Mouse (Mus musculus) limb, embryonic 11.5 days (tissue): ENCODE measurements at regions not wholly inside any gene's neighbourhood (a gene's known extent, or its start where the extent isn't known, plus 50 kb on each side); places are given as distances from the start of the nearest gene placed in this dataset.
A peak's percentile ranks its signal among the peaks of the same experiment; 100 is the strongest.
"Not testable (repeated sequence)": the region's sequence is repeated elsewhere in the genome, so short reads cannot be mapped to it uniquely, and the experiment has no call there.

Experiments used
- ATAC-seq: fragments of 200-750 bp; cut with Nextera tagmentation; 2 replicates; pipeline ENCODE4 v1.8.0; 2017; ENCODE audit warnings: low read depth; ENCODE audit not compliant: insufficient number of reproducible peaks, low FRiP score, low TSS enrichment
- DNase-seq: peaks from one replicate; pipeline ENCODE4 v3.0.0-alpha.2; 2015; ENCODE audit warnings: low spot score
- H3K27ac ChIP-seq: fragments of 300-500 bp; sonication (generic); replicated peaks from 2 replicates; pipeline ENCODE4 v1.5.1; 2014; ENCODE audit warnings: low read depth, mild to moderate bottlenecking, low read length
- H3K27me3 ChIP-seq: fragments of 300-500 bp; sonication (generic); 2 replicates; pipeline ENCODE4 v1.6.1; 2014; ENCODE audit warnings: mild to moderate bottlenecking, low read length, mixed read lengths; ENCODE audit not compliant: control insufficient read depth, insufficient read depth
- H3K36me3 ChIP-seq: fragments of 300-500 bp; sonication (generic); 2 replicates; pipeline ENCODE4 v1.6.1; 2014; ENCODE audit warnings: mild to moderate bottlenecking, low read length, moderate library complexity, mixed read lengths; ENCODE audit not compliant: control insufficient read depth, insufficient read depth
- H3K4me1 ChIP-seq: fragments of 300-500 bp; sonication (generic); 2 replicates; pipeline ENCODE4 v1.6.1; 2014; ENCODE audit warnings: low read length, mixed read lengths; ENCODE audit not compliant: control insufficient read depth, insufficient read depth
- H3K4me2 ChIP-seq: fragments of 300-500 bp; sonication (generic); 2 replicates; pipeline ENCODE4 v1.6.1; 2014; ENCODE audit warnings: low read depth, mild to moderate bottlenecking, moderate library complexity; ENCODE audit not compliant: severe bottlenecking
- H3K4me3 ChIP-seq: fragments of 300-500 bp; sonication (generic); 2 replicates; pipeline ENCODE4 v1.5.1; 2014; ENCODE audit warnings: low read depth, low read length
- H3K9ac ChIP-seq: fragments of 300-500 bp; sonication (generic); 2 replicates; pipeline ENCODE4 v1.6.1; 2014; ENCODE audit warnings: mild to moderate bottlenecking, low read length
- H3K9me3 ChIP-seq: fragments of 300-500 bp; sonication (generic); 2 replicates; pipeline ENCODE4 v1.6.1; 2016; ENCODE audit warnings: low read length; ENCODE audit not compliant: control insufficient read depth
- WGBS: fragments of 180-500 bp; shearing (Covaris S2); extraction: QIAGEN DNeasy Blood & Tissue Kit; methylation state at CpG from one replicate; pipeline ENCODE4 v1.1.7; 2014; 5-methylcytosine and 5-hydroxymethylcytosine counted together

GRCm38 (mm10) chr6:18566934-18567333 lies 52.3 kb upstream of the Cttnbp2 start:
- not testable (repeated sequence) for ATAC-seq, H3K4me1 ChIP-seq, DNase-seq, H3K36me3 ChIP-seq, H3K4me3 ChIP-seq, H3K9ac ChIP-seq, H3K27ac ChIP-seq, H3K27me3 ChIP-seq, H3K4me2 ChIP-seq, H3K9me3 ChIP-seq
- WGBS: 78% methylated on average over 2 of the region's 2 CpGs

- no peak for DNase-seq
- H3K9me3 ChIP-seq: no peaks in the 10 kb centered on the region
- ATAC-seq: no peak
- no peak overlapping the region for H3K27ac ChIP-seq
- no peak overlapping the region for H3K4me3 ChIP-seq
- no peaks in the 10 kb centered on the region for H3K4me1 ChIP-seq
- no peak overlapping the region for H3K4me2 ChIP-seq
- no peaks in the 10 kb centered on the region for H3K36me3 ChIP-seq
- WGBS: 85% methylated on average over 2 of the region's 2 CpGs
- no peaks in the 10 kb centered on the region for H3K27me3 ChIP-seq
- H3K9ac ChIP-seq: no peak overlapping the region
Measured at GRCm38 (mm10) chr6:18569221-18569620, 54.6 kb upstream of the Cttnbp2 start.

GRCm38 (mm10) chr6:18578501-18578900 lies 63.9 kb upstream of the Cttnbp2 start:
- H3K36me3 ChIP-seq: no peaks in the 10 kb centered on the region
- H3K4me1 ChIP-seq: no peaks in the 10 kb centered on the region
- no peaks in the 10 kb centered on the region for H3K9me3 ChIP-seq
- DNase-seq: no peak
- no peak overlapping the region for H3K4me3 ChIP-seq
- H3K27me3 ChIP-seq: no peaks in the 10 kb centered on the region
- H3K4me2 ChIP-seq: no peak overlapping the region
- no peak overlapping the region for H3K9ac ChIP-seq
- ATAC-seq: no peak
- no peak overlapping the region for H3K27ac ChIP-seq

GRCm38 (mm10) chr6:18589436-18589835 lies 74.8 kb upstream of the Cttnbp2 start:
- ATAC-seq (no peak), DNase-seq (no peak)
- no peak overlapping the region for H3K27ac ChIP-seq
- no peaks in the 10 kb centered on the region for H3K36me3 ChIP-seq
- no peaks in the 10 kb centered on the region for H3K27me3 ChIP-seq
- H3K4me2 ChIP-seq: no peak overlapping the region
- H3K4me1 ChIP-seq: no peaks in the 10 kb centered on the region
- H3K4me3 ChIP-seq: no peak overlapping the region
- no peaks in the 10 kb centered on the region for H3K9me3 ChIP-seq
- no peak overlapping the region for H3K9ac ChIP-seq

- H3K4me1 ChIP-seq: no peaks in the 10 kb centered on the region
- H3K9me3 ChIP-seq: no peaks in the 10 kb centered on the region
- H3K4me3 ChIP-seq: no peak overlapping the region
- H3K36me3 ChIP-seq: no peaks in the 10 kb centered on the region
- no peak overlapping the region for H3K4me2 ChIP-seq
- no peaks in the 10 kb centered on the region for H3K27me3 ChIP-seq
- H3K27ac ChIP-seq: no peak overlapping the region
- ATAC-seq (no peak), DNase-seq (no peak)
- WGBS: 90% methylated on average over 5 of the region's 5 CpGs
- H3K9ac ChIP-seq: no peak overlapping the region
Measured at GRCm38 (mm10) chr6:18596680-18597079, 82.0 kb upstream of the Cttnbp2 start.

- DNase-seq (no peak), ATAC-seq (no peak)
- Histone ChIP-seq H3K27me3 (no peaks in the 10 kb centered on the region), H3K9ac (no peak overlapping the region), H3K4me1 (no peaks in the 10 kb centered on the region), H3K9me3 (no peaks in the 10 kb centered on the region), H3K27ac (no peak overlapping the region), H3K36me3 (no peaks in the 10 kb centered on the region), H3K4me2 (no peak overlapping the region), H3K4me3 (no peak overlapping the region)
- WGBS: 75% methylated on average over 4 of the region's 4 CpGs
Measured at GRCm38 (mm10) chr6:18599626-18600025, 85.0 kb upstream of the Cttnbp2 start.

- no peak for DNase-seq
- Histone ChIP-seq H3K4me3 (no peak overlapping the region), H3K36me3 (no peaks in the 10 kb centered on the region), H3K27ac (no peak overlapping the region), H3K27me3 (no peaks in the 10 kb centered on the region), H3K4me1 (no peaks in the 10 kb centered on the region), H3K4me2 (no peak overlapping the region), H3K9me3 (no peaks in the 10 kb centered on the region), H3K9ac (no peak overlapping the region)
- peak; percentile 54; the same call in 1 of the 2 replicates for ATAC-seq
- WGBS: 75% methylated on average over 7 of the region's 7 CpGs
Measured at GRCm38 (mm10) chr6:18601926-18602325, 87.3 kb upstream of the Cttnbp2 start.

GRCm38 (mm10) chr6:18621372-18622262 lies 107.0 kb upstream of the Cttnbp2 start:
- no peak overlapping the region for H3K4me2 ChIP-seq
- H3K4me3 ChIP-seq: no peak overlapping the region
- H3K4me1 ChIP-seq: no peaks in the 10 kb centered on the region
- H3K27me3 ChIP-seq: no peaks in the 10 kb centered on the region
- no peaks in the 10 kb centered on the region for H3K36me3 ChIP-seq
- ATAC-seq (no peak), DNase-seq (no peak)
- WGBS: 63% methylated on average over 6 of the region's 6 CpGs
- 0 out of 2 replicates have a peak overlapping the region, but pooled peaks have one; percentile 14 for H3K27ac ChIP-seq
- no peak overlapping the region for H3K9ac ChIP-seq
- H3K9me3 ChIP-seq: no peaks in the 10 kb centered on the region

- Histone ChIP-seq H3K4me3 (no peak overlapping the region), H3K4me2 (no peak overlapping the region), H3K9ac (no peak overlapping the region), H3K9me3 (no peaks in the 10 kb centered on the region), H3K36me3 (no peaks in the 10 kb centered on the region), H3K27me3 (no peaks in the 10 kb centered on the region), H3K27ac (no peak overlapping the region), H3K4me1 (no peaks in the 10 kb centered on the region)
- 81% methylated on average over 1 of the region's 1 CpGs for WGBS
- no peak for ATAC-seq
- DNase-seq: no peak
Measured at GRCm38 (mm10) chr6:18628591-18628990, 113.9 kb upstream of the Cttnbp2 start.
